Mouse (Mus musculus): ENCODE measurements at regions not wholly inside any gene's neighbourhood (a gene's known extent, or its start where the extent isn't known, plus 50 kb on each side); places are given as distances from the start of the nearest gene placed in this dataset.

GRCm38 (mm10) chr5:50752766-50753165 is 694.0 kb upstream of the Adgra3 start:
- H3K27me3 ChIP-seq (ENCODE audit: control insufficient read depth, insufficient read depth, low read length) = no peaks in the 10 kb centered on the region
- H3K36me3 ChIP-seq (replicated peaks; ENCODE audit: control insufficient read depth, insufficient read depth) = no peaks in the 10 kb centered on the region
- no peak for ATAC-seq (ENCODE audit: low FRiP score)
- H3K9me3 ChIP-seq (ENCODE audit: control insufficient read depth, low read length) = no peaks in the 10 kb centered on the region
- no peak overlapping the region for H3K4me3 ChIP-seq (replicated peaks; ENCODE audit: low read length)
- no peaks in the 10 kb centered on the region for H3K4me1 ChIP-seq (replicated peaks; ENCODE audit: control insufficient read depth, insufficient read depth, low read length)
- no peak overlapping the region for H3K27ac ChIP-seq
- H3K4me2 ChIP-seq (replicated peaks) = no peak overlapping the region
- no peak overlapping the region for H3K9ac ChIP-seq
- 67% methylated on average over 1 of the region's 1 CpGs for WGBS
- DNase-seq (ENCODE audit: low spot score) = peak; percentile 71

- Histone ChIP-seq H3K4me1 (replicated peaks; ENCODE audit: control insufficient read depth, insufficient read depth, low read length) (no peaks in the 10 kb centered on the region), H3K9me3 (ENCODE audit: control insufficient read depth, low read length) (no peaks in the 10 kb centered on the region), H3K9ac (no peak overlapping the region), H3K27ac (no peak overlapping the region), H3K4me2 (replicated peaks) (no peak overlapping the region), H3K27me3 (ENCODE audit: control insufficient read depth, insufficient read depth, low read length) (no peaks in the 10 kb centered on the region), H3K36me3 (replicated peaks; ENCODE audit: control insufficient read depth, insufficient read depth) (no peaks in the 10 kb centered on the region), H3K4me3 (replicated peaks; ENCODE audit: low read length) (no peak overlapping the region)
- WGBS = 52% methylated on average over 3 of the region's 3 CpGs
- ATAC-seq (ENCODE audit: low FRiP score) (no peak), DNase-seq (ENCODE audit: low spot score) (no peak)
These were observed 692.6 kb upstream of the Adgra3 start for GRCm38 (mm10) chr5:50751358-50751757.

GRCm38 (mm10) chr5:50743030-50743429 is 684.2 kb upstream of the Adgra3 start:
- DNase-seq (ENCODE audit: low spot score) = no peak
- ATAC-seq (ENCODE audit: low FRiP score) = no peak
- Histone ChIP-seq H3K36me3 (replicated peaks; ENCODE audit: control insufficient read depth, insufficient read depth) (no peaks in the 10 kb centered on the region), H3K4me3 (replicated peaks; ENCODE audit: low read length) (no peak overlapping the region), H3K27me3 (ENCODE audit: control insufficient read depth, insufficient read depth, low read length) (no peaks in the 10 kb centered on the region), H3K27ac (no peak overlapping the region), H3K9ac (no peak overlapping the region), H3K9me3 (ENCODE audit: control insufficient read depth, low read length) (no peaks in the 10 kb centered on the region), H3K4me2 (replicated peaks) (no peak overlapping the region), H3K4me1 (replicated peaks; ENCODE audit: control insufficient read depth, insufficient read depth, low read length) (no peaks in the 10 kb centered on the region)
- 68% methylated on average over 5 of the region's 5 CpGs for WGBS

- H3K4me1 ChIP-seq (replicated peaks; ENCODE audit: control insufficient read depth, insufficient read depth, low read length) = no peaks in the 10 kb centered on the region
- ATAC-seq (ENCODE audit: low FRiP score) = no peak
- WGBS = 70% methylated on average over 3 of the region's 3 CpGs
These were observed 674.9 kb upstream of the Adgra3 start for GRCm38 (mm10) chr5:50733711-50734110.

GRCm38 (mm10) chr5:50728337-50729003 is 669.7 kb upstream of the Adgra3 start:
- Histone ChIP-seq H3K9me3 (ENCODE audit: control insufficient read depth, low read length) (no peaks in the 10 kb centered on the region), H3K27ac (no peak overlapping the region), H3K4me1 (replicated peaks; ENCODE audit: control insufficient read depth, insufficient read depth, low read length) (no peaks in the 10 kb centered on the region), H3K36me3 (replicated peaks; ENCODE audit: control insufficient read depth, insufficient read depth) (no peaks in the 10 kb centered on the region), H3K27me3 (ENCODE audit: control insufficient read depth, insufficient read depth, low read length) (no peaks in the 10 kb centered on the region), H3K4me3 (replicated peaks; ENCODE audit: low read length) (no peak overlapping the region), H3K4me2 (replicated peaks) (no peak overlapping the region), H3K9ac (no peak overlapping the region)
- 87% methylated on average over 1 of the region's 1 CpGs for WGBS
- DNase-seq (ENCODE audit: low spot score) (no peak), ATAC-seq (ENCODE audit: low FRiP score) (no peak)

More at GRCm38 (mm10) chr5:50733711-50734110, 674.9 kb upstream of the Adgra3 start:
- Histone ChIP-seq H3K27ac (no peak overlapping the region), H3K9ac (no peak overlapping the region), H3K36me3 (replicated peaks; ENCODE audit: control insufficient read depth, insufficient read depth) (no peaks in the 10 kb centered on the region), H3K9me3 (ENCODE audit: control insufficient read depth, low read length) (no peaks in the 10 kb centered on the region), H3K27me3 (ENCODE audit: control insufficient read depth, insufficient read depth, low read length) (no peaks in the 10 kb centered on the region), H3K4me2 (replicated peaks) (no peak overlapping the region), H3K4me3 (replicated peaks; ENCODE audit: low read length) (no peak overlapping the region)
- DNase-seq (ENCODE audit: low spot score) = no peak

GRCm38 (mm10) chr5:50706945-50707663 is 648.3 kb upstream of the Adgra3 start:
- DNase-seq (ENCODE audit: low spot score) (no peak), ATAC-seq (ENCODE audit: low FRiP score) (no peak)
- H3K27ac ChIP-seq = no peak overlapping the region
- no peak overlapping the region for H3K4me2 ChIP-seq (replicated peaks)
- H3K36me3 ChIP-seq (replicated peaks; ENCODE audit: control insufficient read depth, insufficient read depth) = no peaks in the 10 kb centered on the region
- H3K9me3 ChIP-seq (ENCODE audit: control insufficient read depth, low read length) = no peaks in the 10 kb centered on the region
- WGBS = 71% methylated on average over 2 of the region's 2 CpGs
- no peak overlapping the region for H3K9ac ChIP-seq
- no peak overlapping the region for H3K4me3 ChIP-seq (replicated peaks; ENCODE audit: low read length)
- H3K27me3 ChIP-seq (ENCODE audit: control insufficient read depth, insufficient read depth, low read length) = no peaks in the 10 kb centered on the region
- no peaks in the 10 kb centered on the region for H3K4me1 ChIP-seq (replicated peaks; ENCODE audit: control insufficient read depth, insufficient read depth, low read length)

- no peak; the same call in 1 of the 2 replicates for ATAC-seq (ENCODE audit: low FRiP score)
- no peak overlapping the region for H3K9ac ChIP-seq
- WGBS = 14% methylated on average over 2 of the region's 2 CpGs
- H3K27ac ChIP-seq = no peak overlapping the region
- no peaks in the 10 kb centered on the region for H3K36me3 ChIP-seq (replicated peaks; ENCODE audit: control insufficient read depth, insufficient read depth)
- no peak overlapping the region for H3K4me2 ChIP-seq (replicated peaks)
- H3K27me3 ChIP-seq (ENCODE audit: control insufficient read depth, insufficient read depth, low read length) = no peaks in the 10 kb centered on the region
- 0 out of 2 replicates have a peak, but pooled peaks cover 4% of the 10 kb centered on the region for H3K4me1 ChIP-seq (replicated peaks; ENCODE audit: control insufficient read depth, insufficient read depth, low read length)
- DNase-seq (ENCODE audit: low spot score) = peak; percentile 48
- no peaks in the 10 kb centered on the region; the same call in 1 of the 2 replicates for H3K9me3 ChIP-seq (ENCODE audit: control insufficient read depth, low read length)
- no peak overlapping the region for H3K4me3 ChIP-seq (replicated peaks; ENCODE audit: low read length)
These were observed 639.3 kb upstream of the Adgra3 start for GRCm38 (mm10) chr5:50698084-50698483.

- Histone ChIP-seq H3K9me3 (ENCODE audit: control insufficient read depth, low read length) (no peaks in the 10 kb centered on the region; the same call in 1 of the 2 replicates), H3K4me1 (replicated peaks; ENCODE audit: control insufficient read depth, insufficient read depth, low read length) (0 out of 2 replicates have a peak, but pooled peaks cover 4% of the 10 kb centered on the region), H3K27ac (no peak overlapping the region), H3K4me2 (replicated peaks) (no peak overlapping the region), H3K27me3 (ENCODE audit: control insufficient read depth, insufficient read depth, low read length) (no peaks in the 10 kb centered on the region), H3K9ac (no peak overlapping the region), H3K4me3 (replicated peaks; ENCODE audit: low read length) (no peak overlapping the region), H3K36me3 (replicated peaks; ENCODE audit: control insufficient read depth, insufficient read depth) (no peaks in the 10 kb centered on the region)
- WGBS = 20% methylated on average over 8 of the region's 8 CpGs
- ATAC-seq (ENCODE audit: low FRiP score) = peak; percentile 21; the same call in 1 of the 2 replicates
- no peak for DNase-seq (ENCODE audit: low spot score)
These were observed 638.8 kb upstream of the Adgra3 start for GRCm38 (mm10) chr5:50697588-50697987.

- no peaks in the 10 kb centered on the region; the same call in 1 of the 2 replicates for H3K9me3 ChIP-seq (ENCODE audit: control insufficient read depth, low read length)
- no peaks in the 10 kb centered on the region for H3K4me1 ChIP-seq (replicated peaks; ENCODE audit: control insufficient read depth, insufficient read depth, low read length)
- H3K27me3 ChIP-seq (ENCODE audit: control insufficient read depth, insufficient read depth, low read length) = no peaks in the 10 kb centered on the region
- 83% methylated on average over 2 of the region's 2 CpGs for WGBS
- ATAC-seq (ENCODE audit: low FRiP score) (no peak), DNase-seq (ENCODE audit: low spot score) (no peak)
- H3K27ac ChIP-seq = no peak overlapping the region
- no peak overlapping the region for H3K4me3 ChIP-seq (replicated peaks; ENCODE audit: low read length)
- H3K36me3 ChIP-seq (replicated peaks; ENCODE audit: control insufficient read depth, insufficient read depth) = no peaks in the 10 kb centered on the region
- H3K4me2 ChIP-seq (replicated peaks) = no peak overlapping the region
- H3K9ac ChIP-seq = no peak overlapping the region
These were observed 629.6 kb upstream of the Adgra3 start for GRCm38 (mm10) chr5:50688362-50688761.
